Mouse (Mus musculus) myocyte (in vitro differentiated cells): ENCODE measurements around the gene Ccdc122. TPM values are rescaled to one million over a fixed set of nuclear protein-coding genes. Genes with fewer than 3 reads are reported as not detected.
"Not testable (repeated sequence)": the region's sequence is repeated elsewhere in the genome, so short reads cannot be mapped to it uniquely, and the experiment has no call there.

Experiments used
- H3K27me3 ChIP-seq: one replicate; pipeline ENCODE4 v1.6.1; 2011; ENCODE audit not compliant: control insufficient read depth, insufficient read depth, insufficient read length
- H3K36me3 ChIP-seq: one replicate; pipeline ENCODE4 v1.6.1; 2011; ENCODE audit not compliant: control insufficient read depth, insufficient read depth
- H3K4me2 ChIP-seq: one replicate; pipeline ENCODE4 v1.6.1; 2011; ENCODE audit warnings: low read depth, control low read depth
- H3K4me3 ChIP-seq: one replicate; pipeline ENCODE4 v1.5.1; 2011; ENCODE audit warnings: mild to moderate bottlenecking, control low read depth, moderate library complexity
- H3K79me2 ChIP-seq: one replicate; pipeline ENCODE4 v1.6.1; 2011; ENCODE audit not compliant: control insufficient read depth, insufficient read depth
- H3ac ChIP-seq: one replicate; pipeline ENCODE4 v1.6.1; 2011; ENCODE audit not compliant: control insufficient read depth, insufficient read length
- CEBPB ChIP-seq: IDR thresholded peaks from 2 replicates; pipeline ENCODE4 v1.6.1; 2011; ENCODE audit warnings: mild to moderate bottlenecking, moderate library complexity; ENCODE audit not compliant: poor library complexity, insufficient read depth, severe bottlenecking
- E2F4 ChIP-seq: IDR thresholded peaks from one replicate; pipeline ENCODE4 v1.6.1; 2011; ENCODE audit warnings: mild to moderate bottlenecking, control low read depth, moderate library complexity; ENCODE audit not compliant: insufficient read depth
- MAX ChIP-seq: IDR thresholded peaks from one replicate; pipeline ENCODE4 v1.6.1; 2011; ENCODE audit warnings: low read depth, mild to moderate bottlenecking, control low read depth
- MYOD1 ChIP-seq, 3 experiments: IDR thresholded peaks; one replicate each; pipeline ENCODE4 v1.6.1; 2011; ENCODE audit warnings: control low read depth in 2 of 3, low read depth in 2 of 3, mild to moderate bottlenecking in 2 of 3, moderate library complexity in 1 of 3; ENCODE audit not compliant: insufficient read length in 2 of 3, control insufficient read depth in 1 of 3
- MYOG ChIP-seq, 3 experiments: IDR thresholded peaks; one replicate each; pipeline ENCODE4 v1.6.1; 2011; ENCODE audit warnings: control low read depth in 2 of 3, low read depth in 2 of 3, mild to moderate bottlenecking in 2 of 3; ENCODE audit not compliant: insufficient read length in 2 of 3, control insufficient read depth in 1 of 3, insufficient read depth in 1 of 3
- POLR2A ChIP-seq: IDR thresholded peaks from one replicate; pipeline ENCODE4 v1.6.1; 2011; ENCODE audit warnings: low read depth, mild to moderate bottlenecking, control low read depth, moderate library complexity; ENCODE audit not compliant: insufficient read length
- POLR2AphosphoS2 ChIP-seq: IDR thresholded peaks from one replicate; pipeline ENCODE4 v1.6.1; 2011; ENCODE audit warnings: low read depth, control low read depth; ENCODE audit not compliant: insufficient read length
- REST ChIP-seq: IDR thresholded peaks from one replicate; pipeline ENCODE4 v1.6.1; 2011; ENCODE audit warnings: mild to moderate bottlenecking, control low read depth, moderate library complexity; ENCODE audit not compliant: insufficient read depth, insufficient read length
- SRF ChIP-seq: IDR thresholded peaks from one replicate; pipeline ENCODE4 v1.6.1; 2011; ENCODE audit warnings: low read depth; ENCODE audit not compliant: control insufficient read depth, insufficient read length
- TCF12 ChIP-seq: IDR thresholded peaks from one replicate; pipeline ENCODE4 v1.6.1; 2011; ENCODE audit warnings: mild to moderate bottlenecking, control low read depth; ENCODE audit not compliant: poor library complexity, insufficient read depth, severe bottlenecking
- TCF3 ChIP-seq: IDR thresholded peaks from one replicate; pipeline ENCODE4 v1.6.1; 2011; ENCODE audit warnings: low read depth, control low read depth; ENCODE audit not compliant: insufficient read length
- USF1 ChIP-seq: IDR thresholded peaks from one replicate; pipeline ENCODE4 v1.6.1; 2011; ENCODE audit warnings: low read depth, mild to moderate bottlenecking, control low read depth, moderate library complexity
- polyA plus RNA-seq: library from polyadenylated mRNA; unstranded; fragments of >200 nt; fragmentation: generic; extraction: Trizol; gene quantifications from one replicate; pipeline ENCODE4 v1.2.1, GENCODE M21; 2012; ENCODE audit warnings: missing spikeins

Ccdc122 gene
- polyA plus RNA-seq, 1 experiment = 4.1 TPM

DNA sequence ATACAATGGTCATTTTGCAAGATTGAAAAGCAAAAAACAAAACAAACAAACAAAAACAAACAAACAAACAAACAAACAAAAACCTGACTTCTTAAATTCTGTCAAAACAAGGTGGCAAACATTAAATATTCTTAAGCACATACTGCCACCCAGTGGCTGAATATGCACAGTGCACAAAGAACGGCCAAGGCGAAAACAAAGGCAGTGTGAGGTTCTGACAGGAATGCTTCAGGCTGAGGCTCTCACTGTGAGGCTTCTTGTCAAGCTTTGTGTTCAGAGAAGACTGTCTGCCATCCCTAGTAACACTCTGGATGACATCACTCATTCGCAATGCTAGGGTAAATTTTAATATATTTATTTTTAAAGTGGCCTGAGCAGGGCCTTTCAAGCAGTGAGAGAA is 24.8 kb upstream of the Ccdc122 start:
- H3K79me2 ChIP-seq = no peaks in the 10 kb centered on the region
- no peak overlapping the region for H3K4me3 ChIP-seq
- H3K36me3 ChIP-seq = no peaks in the 10 kb centered on the region
- no peak overlapping the region for H3K4me2 ChIP-seq
- H3ac ChIP-seq = no peak overlapping the region
- no peaks in the 10 kb centered on the region for H3K27me3 ChIP-seq
- no peak for TF ChIP-seq REST
- no peak for TF ChIP-seq POLR2A
- no peak for TF ChIP-seq CEBPB
- TF ChIP-seq MYOD1 (IDR thresholded peaks at IDR 0.05; ENCODE audit: control insufficient read depth in 1 of 3, insufficient read length in 2 of 3, low read depth in 2 of 3) = no peak
- no peak for TF ChIP-seq MYOG (IDR thresholded peaks at IDR 0.05; ENCODE audit: control insufficient read depth in 1 of 3, insufficient read depth in 1 of 3, insufficient read length in 2 of 3, low read depth in 2 of 3)
- no peak for TF ChIP-seq POLR2AphosphoS2
- no peak for TF ChIP-seq TCF12
- no peak for TF ChIP-seq MAX
- TF ChIP-seq E2F4 = no peak
- TF ChIP-seq TCF3 = no peak
- no peak for TF ChIP-seq SRF
- TF ChIP-seq USF1 = no peak

DNA sequence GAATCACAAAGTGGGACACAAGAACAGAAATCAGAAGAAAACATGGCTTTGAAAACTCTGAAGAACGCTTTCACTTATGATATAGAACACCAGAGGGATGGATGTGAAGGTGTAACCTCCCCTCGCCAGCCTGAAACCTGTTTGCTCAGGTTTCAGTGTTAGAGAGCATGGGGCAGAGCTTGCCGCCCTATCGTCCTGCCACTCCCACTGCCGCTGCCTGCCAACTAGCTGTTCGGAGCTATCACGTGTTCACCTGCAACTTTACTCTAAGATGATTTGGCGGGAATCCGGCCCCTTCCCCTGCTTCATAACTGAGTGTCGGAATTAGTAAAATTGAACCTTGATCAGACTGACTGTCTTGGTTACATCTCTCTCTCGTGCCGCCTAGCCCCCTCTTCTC is 19.8 kb upstream of the Ccdc122 start:
- H3K36me3 ChIP-seq, H3ac ChIP-seq, H3K79me2 ChIP-seq, H3K27me3 ChIP-seq, H3K4me3 ChIP-seq, H3K4me2 ChIP-seq: not testable (repeated sequence)

DNA sequence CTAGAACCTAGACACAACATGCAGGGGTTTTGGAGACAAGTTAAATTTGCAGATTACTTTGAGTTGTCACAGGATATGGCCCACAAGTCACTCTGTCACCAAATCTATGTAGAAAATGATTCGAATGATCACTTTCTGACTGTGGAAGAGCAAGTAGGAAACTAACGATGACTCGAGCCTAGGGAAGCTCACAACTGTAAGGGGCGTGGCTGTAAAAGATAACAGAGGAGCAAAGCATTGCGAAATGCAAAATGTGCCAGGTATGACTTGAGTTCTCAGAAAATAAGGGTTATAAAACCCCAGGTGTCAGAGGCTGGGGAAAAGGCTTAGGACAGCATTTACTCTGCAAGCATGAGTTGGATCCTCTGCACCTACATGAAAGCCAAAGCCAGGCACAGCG is 19.4 kb upstream of the Ccdc122 start:
- TF ChIP-seq SRF (no peak), POLR2AphosphoS2 (no peak), USF1 (no peak), E2F4 (no peak), REST (no peak), MYOD1 (IDR thresholded peaks at IDR 0.05; ENCODE audit: control insufficient read depth in 1 of 3, insufficient read length in 2 of 3, low read depth in 2 of 3) (no peak)
- H3K36me3 ChIP-seq = no peaks in the 10 kb centered on the region
- H3K79me2 ChIP-seq = no peaks in the 10 kb centered on the region
- H3K27me3 ChIP-seq = no peaks in the 10 kb centered on the region
- H3K4me2 ChIP-seq = no peak overlapping the region
- H3K4me3 ChIP-seq = no peak overlapping the region
- H3ac ChIP-seq = no peak overlapping the region

DNA sequence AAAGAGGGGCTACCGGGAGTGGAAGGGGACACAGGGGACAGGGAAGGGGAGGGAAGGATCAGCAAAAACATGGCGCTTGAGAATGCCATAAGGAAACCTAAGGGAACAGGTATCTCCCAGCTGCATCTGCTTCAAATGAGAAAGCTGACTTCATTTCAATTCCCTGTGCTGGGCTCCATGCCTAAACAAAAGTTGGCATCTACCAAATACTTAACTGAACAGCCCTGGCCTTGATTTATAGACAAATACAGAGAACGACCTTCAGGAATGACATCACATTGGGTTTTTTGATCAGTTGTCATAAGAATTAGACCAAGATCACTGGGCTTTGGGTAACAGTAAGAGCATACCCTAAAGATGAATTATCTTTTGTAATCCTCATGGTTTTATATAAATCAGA is 12.1 kb upstream of the Ccdc122 start:
- Histone ChIP-seq H3ac (no peak overlapping the region), H3K4me3 (no peak overlapping the region), H3K4me2 (no peak overlapping the region), H3K79me2 (no peaks in the 10 kb centered on the region), H3K27me3 (no peaks in the 10 kb centered on the region), H3K36me3 (peaks cover 4% of the 10 kb centered on the region)
- TF ChIP-seq SRF (no peak), REST (no peak), CEBPB (no peak), E2F4 (no peak), USF1 (no peak), POLR2A (no peak)

DNA sequence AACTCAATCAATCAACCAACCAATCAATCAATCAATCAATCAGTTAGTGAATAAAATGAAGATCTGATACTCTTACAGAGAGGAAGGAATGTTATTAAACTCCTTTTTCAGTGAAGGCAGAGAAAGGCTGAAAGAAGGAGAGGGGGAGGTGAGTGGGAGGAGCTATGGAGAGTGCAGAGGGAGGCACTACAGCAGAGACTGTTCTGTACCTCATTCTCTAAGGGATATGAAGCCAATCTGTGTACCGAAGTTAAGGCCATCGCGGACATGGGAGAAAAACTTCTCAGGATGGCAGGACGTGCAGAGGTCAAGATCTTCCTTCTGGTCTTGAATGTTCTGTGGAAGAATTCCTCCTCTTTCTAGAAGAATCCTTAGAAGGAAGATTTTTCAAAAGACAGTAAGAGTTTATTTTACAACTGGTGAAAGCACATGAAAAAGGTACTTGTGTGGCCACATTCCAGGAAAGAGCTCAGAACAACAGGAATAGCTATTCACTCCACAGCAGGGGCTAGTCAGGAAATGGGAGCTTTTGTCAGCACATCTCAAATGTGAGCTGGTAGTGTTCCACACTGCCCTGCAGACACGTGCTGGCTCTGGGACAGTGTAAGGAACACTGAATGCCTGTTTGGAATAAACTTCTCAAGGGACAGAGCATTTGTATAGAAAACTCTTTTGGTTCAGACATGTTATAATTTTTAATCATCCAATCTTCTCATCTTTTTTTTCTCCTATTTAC is 7.1 kb upstream of the Ccdc122 start:
- Histone ChIP-seq H3K4me2 (no peak overlapping the region), H3K27me3 (no peaks in the 10 kb centered on the region), H3K4me3 (no peak overlapping the region), H3K36me3 (peaks cover 17% of the 10 kb centered on the region), H3K79me2 (no peaks in the 10 kb centered on the region), H3ac (no peak overlapping the region)
- TF ChIP-seq REST (no peak), TCF3 (no peak), CEBPB (no peak), POLR2AphosphoS2 (no peak), E2F4 (no peak), MYOG (IDR thresholded peaks at IDR 0.05; ENCODE audit: control insufficient read depth in 1 of 3, insufficient read depth in 1 of 3, insufficient read length in 2 of 3, low read depth in 2 of 3) (no peak), MAX (no peak), MYOD1 (IDR thresholded peaks at IDR 0.05; ENCODE audit: control insufficient read depth in 1 of 3, insufficient read length in 2 of 3, low read depth in 2 of 3) (no peak), SRF (no peak), POLR2A (no peak), TCF12 (no peak), USF1 (no peak)

DNA sequence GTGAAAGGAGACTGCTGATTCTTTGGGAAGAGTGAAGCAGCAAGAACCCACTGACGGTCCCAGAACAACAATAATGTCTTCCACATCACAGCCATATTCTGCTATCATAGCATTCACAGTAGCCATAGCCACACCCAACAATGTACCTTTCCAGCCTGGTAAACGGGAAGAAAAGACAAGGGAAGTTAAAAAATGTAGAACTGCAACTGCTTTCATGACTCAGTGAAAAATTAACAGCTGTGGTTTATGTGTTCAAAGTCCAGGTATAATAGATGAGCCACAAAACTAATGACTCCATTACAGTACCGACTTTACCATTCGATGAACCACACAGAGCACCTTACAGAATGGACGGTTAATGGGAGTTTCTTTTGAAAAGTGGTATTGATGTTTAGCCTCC is 5.8 kb upstream of the Ccdc122 start:
- no peak overlapping the region for H3ac ChIP-seq
- no peaks in the 10 kb centered on the region for H3K79me2 ChIP-seq
- no peak overlapping the region for H3K4me3 ChIP-seq
- TF ChIP-seq MYOG (IDR thresholded peaks at IDR 0.05; ENCODE audit: control insufficient read depth in 1 of 3, insufficient read depth in 1 of 3, insufficient read length in 2 of 3, low read depth in 2 of 3) (no peak), REST (no peak), MYOD1 (IDR thresholded peaks at IDR 0.05; ENCODE audit: control insufficient read depth in 1 of 3, insufficient read length in 2 of 3, low read depth in 2 of 3) (no peak), POLR2AphosphoS2 (no peak), MAX (no peak)
- no peaks in the 10 kb centered on the region for H3K27me3 ChIP-seq
- no peak overlapping the region for H3K4me2 ChIP-seq
- peaks cover 17% of the 10 kb centered on the region for H3K36me3 ChIP-seq
